ENCODE assay signal across 8 mouse cellular contexts in the genomic region with DNA sequence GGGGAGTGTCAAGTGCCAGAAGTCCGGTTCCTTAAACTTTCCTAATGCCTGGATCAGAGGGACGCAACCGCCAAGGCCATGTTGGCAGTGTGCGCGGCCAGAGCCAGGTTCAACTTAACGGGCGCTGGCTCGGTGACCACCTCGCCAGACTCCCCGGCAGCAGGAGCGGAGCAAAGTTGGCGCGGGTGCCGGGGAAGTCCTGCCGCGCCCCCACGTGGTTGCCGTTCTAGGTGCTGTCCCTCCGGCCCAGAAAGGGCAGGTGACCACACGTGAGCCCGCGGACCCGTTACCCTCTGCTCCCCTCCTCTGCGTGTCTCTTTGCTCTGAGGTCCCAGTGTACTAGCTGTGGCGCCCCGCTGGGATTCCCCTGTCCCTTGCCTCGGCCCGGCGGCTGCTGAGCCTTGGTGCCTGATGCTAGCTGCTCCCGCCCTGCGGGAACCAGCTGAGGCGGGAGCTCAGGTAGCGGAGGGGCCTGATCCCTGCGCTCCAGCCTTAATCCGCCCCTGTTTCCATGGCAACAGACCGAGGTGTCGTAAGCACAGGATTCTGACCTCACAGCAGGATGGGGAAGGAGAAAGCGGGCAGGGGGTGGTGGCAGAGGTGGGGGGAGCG. TPM values are rescaled to one million over a fixed set of nuclear protein-coding genes. Genes with fewer than 3 reads are reported as not detected.
DNase-seq lines count a peak whose midpoint lies in the region; ATAC-seq lines count a peak whose summit lies in the region.

No protein-coding gene starts in this region.

- peak overlapping the region; percentile 82 for H3K4me3 ChIP-seq in brown adipose tissue, adult 24 weeks (ENCODE audit: insufficient read depth, low read depth, low read length)
- H3K4me3 ChIP-seq in forebrain, embryonic 14.5 days (ENCODE audit: low read depth, low read length) = peak overlapping the region; percentile 44
- H3K4me3 ChIP-seq in intestine, embryonic 16.5 days (ENCODE audit: low read length) = peak overlapping the region; percentile 60
- peak overlapping the region; percentile 59 for H3K4me3 ChIP-seq in liver, embryonic 16.5 days (ENCODE audit: low read depth, low read length)

- H3K27ac ChIP-seq in brown adipose tissue, adult 24 weeks (replicated peaks; ENCODE audit: low read depth, low read length) = no peak overlapping the region
- H3K27ac ChIP-seq in forebrain, embryonic 14.5 days (ENCODE audit: low read depth, low read length) = peak overlapping the region; percentile 9; the same call in 1 of the 2 replicates
- H3K27ac ChIP-seq in intestine, embryonic 16.5 days (ENCODE audit: low read length) = no peak overlapping the region
- no peak overlapping the region for H3K27ac ChIP-seq in liver, embryonic 16.5 days (ENCODE audit: low read length)

- no peaks in the 10 kb centered on the region for H3K4me1 ChIP-seq in brown adipose tissue, adult 24 weeks (ENCODE audit: control insufficient read depth, insufficient read depth, insufficient read length, low read length)
- H3K4me1 ChIP-seq in forebrain, embryonic 14.5 days (ENCODE audit: control insufficient read depth, insufficient read depth, low read length) = peaks cover 22% of the 10 kb centered on the region
- peaks cover 20% of the 10 kb centered on the region for H3K4me1 ChIP-seq in intestine, embryonic 16.5 days (ENCODE audit: control insufficient read depth, insufficient read depth, low read length)
- peaks cover 25% of the 10 kb centered on the region for H3K4me1 ChIP-seq in liver, embryonic 16.5 days (ENCODE audit: control insufficient read depth, low read depth, low read length)

- peaks cover 59% of the 10 kb centered on the region for H3K27me3 ChIP-seq in forebrain, embryonic 14.5 days (replicated peaks; ENCODE audit: control insufficient read depth, insufficient read depth, low read length)
- H3K27me3 ChIP-seq in intestine, embryonic 16.5 days (replicated peaks; ENCODE audit: control insufficient read depth, insufficient read depth, low read length) = peaks cover 36% of the 10 kb centered on the region
- peaks cover 56% of the 10 kb centered on the region for H3K27me3 ChIP-seq in liver, embryonic 16.5 days (ENCODE audit: control insufficient read depth, insufficient read depth, low read depth, low read length)

- peak; percentile 63 for DNase-seq in right cerebral cortex, postnatal 14 days
- no peak for DNase-seq in right cerebral cortex, postnatal 25 days
- peak; percentile 73 for DNase-seq in forebrain, embryonic 14.5 days (ENCODE audit: low spot score)
- peak; percentile 92 for DNase-seq in retina, postnatal 1 day
- DNase-seq in adipocyte (ENCODE audit: low spot score) = no peak

- ATAC-seq in forebrain, embryonic 14.5 days = no peak
- ATAC-seq in intestine, embryonic 16.5 days = no peak
- ATAC-seq in liver, embryonic 16.5 days (ENCODE audit: low read depth) = 0 out of 2 replicates have a peak, but pooled peaks have one; percentile 2

- no peaks in the 10 kb centered on the region for H3K9me3 ChIP-seq in forebrain, embryonic 14.5 days (replicated peaks; ENCODE audit: control insufficient read depth, low read length)
- no peaks in the 10 kb centered on the region for H3K9me3 ChIP-seq in intestine, embryonic 16.5 days (ENCODE audit: control insufficient read depth, low read length)
- no peaks in the 10 kb centered on the region for H3K9me3 ChIP-seq in liver, embryonic 16.5 days (replicated peaks; ENCODE audit: control insufficient read depth, low read length)

- under 1% methylated on average over 30 of the region's 39 CpGs for WGBS in forebrain, embryonic 14.5 days
- 1% methylated on average over 39 of the region's 39 CpGs for WGBS in intestine, embryonic 16.5 days
- WGBS in liver, embryonic 16.5 days (ENCODE audit: insufficient replicate concordance) = 1% methylated on average over 39 of the region's 39 CpGs

- H3K4me2 ChIP-seq in forebrain, embryonic 14.5 days (ENCODE audit: low read length) = peak overlapping the region; percentile 67
- peak overlapping the region; percentile 90 for H3K4me2 ChIP-seq in intestine, embryonic 16.5 days (ENCODE audit: low read depth, low read length)
- peak overlapping the region; percentile 72 for H3K4me2 ChIP-seq in liver, embryonic 16.5 days (ENCODE audit: low read depth, low read length)

- peak overlapping the region; percentile 59 for H3K9ac ChIP-seq in forebrain, embryonic 14.5 days (ENCODE audit: low read length)
- peak overlapping the region; percentile 60 for H3K9ac ChIP-seq in intestine, embryonic 16.5 days (ENCODE audit: low read depth, low read length)
- no peak overlapping the region for H3K9ac ChIP-seq in liver, embryonic 16.5 days (ENCODE audit: low read depth, low read length)

- no peaks in the 10 kb centered on the region for H3K36me3 ChIP-seq in forebrain, embryonic 14.5 days (ENCODE audit: control insufficient read depth, insufficient read depth, low read length)
- H3K36me3 ChIP-seq in intestine, embryonic 16.5 days (ENCODE audit: control insufficient read depth, insufficient read depth, low read length) = no peaks in the 10 kb centered on the region
- no peaks in the 10 kb centered on the region for H3K36me3 ChIP-seq in liver, embryonic 16.5 days (ENCODE audit: control insufficient read depth, insufficient read depth)

RNA-seq across cellular contexts. Expression of gene Rtn4rl1, which starts 1.4 kb away (rescaled TPM):
- 5.3 and 6.1 TPM in 2 replicates for polyA plus RNA-seq in brown adipose tissue, adult 24 weeks (2012; ENCODE audit: insufficient read depth, insufficient read length, missing spikeins)
- 5.0 and 7.4 TPM in 2 replicates for polyA plus RNA-seq in forebrain, embryonic 14.5 days (2014; fragmentation: Nextera tagmentation; extraction: Ambion mirVana)
- polyA plus RNA-seq in intestine, embryonic 16.5 days (2015; fragmentation: Nextera tagmentation; extraction: Ambion mirVana) = 1.5 and 1.6 TPM in 2 replicates
- polyA plus RNA-seq in liver, embryonic 16.5 days (2015; fragmentation: Nextera tagmentation; extraction: Ambion mirVana) = 0.44 and 0.48 TPM in 2 replicates

RNA-seq across cellular contexts. Expression of gene Dph1, which starts 3.9 kb away (rescaled TPM):
- 8.8 and 9.4 TPM in 2 replicates for polyA plus RNA-seq in brown adipose tissue, adult 24 weeks (2012; ENCODE audit: insufficient read depth, insufficient read length, missing spikeins)
- polyA plus RNA-seq in forebrain, embryonic 14.5 days (2014; fragmentation: Nextera tagmentation; extraction: Ambion mirVana) = 15.9 and 17.6 TPM in 2 replicates
- 20.3 and 22.7 TPM in 2 replicates for polyA plus RNA-seq in intestine, embryonic 16.5 days (2015; fragmentation: Nextera tagmentation; extraction: Ambion mirVana)
- polyA plus RNA-seq in liver, embryonic 16.5 days (2015; fragmentation: Nextera tagmentation; extraction: Ambion mirVana) = 9.1 and 10.6 TPM in 2 replicates

RNA-seq across cellular contexts. Expression of gene Ovca2, which starts 16.3 kb away (rescaled TPM):
- polyA plus RNA-seq in brown adipose tissue, adult 24 weeks (2012; ENCODE audit: insufficient read depth, insufficient read length, missing spikeins) = 10.4 and 13.2 TPM in 2 replicates
- polyA plus RNA-seq in forebrain, embryonic 14.5 days (2014; fragmentation: Nextera tagmentation; extraction: Ambion mirVana) = 24.3 and 24.6 TPM in 2 replicates
- 18.7 and 23.9 TPM in 2 replicates for polyA plus RNA-seq in intestine, embryonic 16.5 days (2015; fragmentation: Nextera tagmentation; extraction: Ambion mirVana)
- 8.7 and 9.6 TPM in 2 replicates for polyA plus RNA-seq in liver, embryonic 16.5 days (2015; fragmentation: Nextera tagmentation; extraction: Ambion mirVana)

RNA-seq across cellular contexts. Expression of gene Hic1, which starts 25.6 kb away (rescaled TPM):
- 4.9 and 5.3 TPM in 2 replicates for polyA plus RNA-seq in brown adipose tissue, adult 24 weeks (2012; ENCODE audit: insufficient read depth, insufficient read length, missing spikeins)
- 1.3 and 2.0 TPM in 2 replicates for polyA plus RNA-seq in forebrain, embryonic 14.5 days (2014; fragmentation: Nextera tagmentation; extraction: Ambion mirVana)
- polyA plus RNA-seq in intestine, embryonic 16.5 days (2015; fragmentation: Nextera tagmentation; extraction: Ambion mirVana) = 7.1 and 8.6 TPM in 2 replicates
- 0.44 and 1.0 TPM in 2 replicates for polyA plus RNA-seq in liver, embryonic 16.5 days (2015; fragmentation: Nextera tagmentation; extraction: Ambion mirVana)

Comparison
In these comparisons a context has a peak if more than half of its experiments do, and no peak if none do; other contexts are left out.
1. DNase-seq: peak in right cerebral cortex, postnatal 14 days (single experiment), forebrain, embryonic 14.5 days (single experiment) and retina, postnatal 1 day (single experiment); none in right cerebral cortex, postnatal 25 days (single experiment) and adipocyte (single experiment).
2. Peak in every context shown above with its lines, with median percentiles within 50 percentile points of each other: H3K4me3 ChIP-seq and H3K4me2 ChIP-seq.